Mouse (Mus musculus): ENCODE results near the gene Wnt5a. TPM values are rescaled to one million over a fixed set of nuclear protein-coding genes. Genes with fewer than 3 reads are reported as not detected.

Wnt5a gene
- total RNA-seq, 4 experiments from 2014 or later: 51.7 to 61.5 (median 56.7) TPM

DNA sequence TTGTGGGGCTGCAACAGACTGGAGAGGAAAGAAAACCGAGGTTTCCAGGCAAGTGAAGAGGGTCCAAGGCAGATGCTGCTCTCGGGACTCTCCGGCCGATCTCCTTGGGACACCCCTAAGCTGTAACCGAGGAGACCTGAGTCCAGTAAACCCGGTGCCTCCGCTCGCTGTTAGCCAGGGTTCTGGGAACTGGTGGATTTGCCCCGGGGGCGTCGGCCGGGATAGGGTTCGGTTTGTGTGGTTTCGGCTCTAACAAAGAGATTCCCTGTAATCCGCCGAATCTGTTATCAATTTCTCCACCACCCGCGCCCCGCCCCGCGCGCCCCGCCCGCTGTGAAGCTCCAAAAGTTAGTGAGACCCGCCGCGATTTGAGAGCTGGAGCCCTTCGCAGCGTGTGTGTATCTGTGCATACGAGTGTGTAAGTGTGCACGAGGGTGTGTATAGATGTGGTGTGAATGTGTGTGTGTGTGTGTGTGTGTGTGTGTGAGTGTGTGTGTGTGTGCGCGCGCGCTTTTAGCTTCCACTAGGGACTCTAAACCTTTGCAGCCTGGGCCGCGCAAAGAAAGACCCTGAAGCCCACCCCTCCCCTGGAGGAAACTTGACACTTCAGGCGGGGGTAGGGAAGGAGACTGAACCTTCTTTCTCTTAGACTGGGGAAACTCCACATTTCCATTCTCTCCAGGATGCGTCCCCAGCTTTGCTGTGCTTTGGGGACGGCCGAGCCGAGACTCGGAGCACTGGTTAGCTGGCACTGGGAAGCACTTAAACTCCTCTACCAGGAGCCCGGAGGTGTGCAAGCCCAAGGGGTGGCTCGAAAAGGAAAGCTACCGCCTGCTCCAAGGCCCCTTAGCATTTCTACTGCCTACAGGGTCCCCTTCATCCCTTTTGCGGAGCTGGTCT, 5.1 kb downstream of the Wnt5a start:
- no peak for DNase-seq

DNA sequence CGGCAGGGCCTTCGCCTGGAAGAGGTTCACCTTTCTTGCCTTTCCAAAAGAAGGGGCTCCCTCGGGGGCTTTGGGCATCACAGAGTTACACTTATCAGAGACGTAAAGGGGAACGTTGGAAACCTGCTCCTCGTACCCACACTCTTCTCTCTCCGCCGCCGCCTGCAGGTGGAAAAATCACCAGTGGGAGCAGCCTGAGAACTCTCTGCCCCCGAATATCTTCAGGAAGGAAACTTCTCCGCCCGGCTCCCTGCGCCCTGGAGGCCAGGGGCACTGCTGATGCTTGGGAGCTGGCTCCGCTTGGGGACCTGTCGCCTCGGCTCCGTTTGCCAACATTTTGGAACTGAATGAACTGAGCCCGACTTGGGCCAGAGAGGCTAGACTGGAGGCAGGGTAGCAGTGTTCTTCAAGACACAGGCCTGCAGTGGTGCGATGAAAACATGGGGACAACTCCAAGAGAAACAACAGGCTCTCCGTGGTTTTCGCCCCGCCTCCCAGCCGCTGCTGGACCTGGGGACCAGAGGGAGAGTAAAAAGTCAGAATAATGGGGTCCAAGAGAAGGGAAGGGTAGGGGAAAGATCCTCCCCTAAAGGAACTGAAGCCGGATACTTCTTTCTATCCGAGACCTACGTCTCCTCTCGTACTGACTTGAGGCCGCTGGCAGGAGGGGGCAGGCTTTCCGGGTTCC, 5.9 kb downstream of the Wnt5a start:
- no peak for DNase-seq

GRCm38 (mm10) chr14:28511029-28511651, 6.6 kb downstream of the Wnt5a start:
- DNase-seq: no peak

DNA sequence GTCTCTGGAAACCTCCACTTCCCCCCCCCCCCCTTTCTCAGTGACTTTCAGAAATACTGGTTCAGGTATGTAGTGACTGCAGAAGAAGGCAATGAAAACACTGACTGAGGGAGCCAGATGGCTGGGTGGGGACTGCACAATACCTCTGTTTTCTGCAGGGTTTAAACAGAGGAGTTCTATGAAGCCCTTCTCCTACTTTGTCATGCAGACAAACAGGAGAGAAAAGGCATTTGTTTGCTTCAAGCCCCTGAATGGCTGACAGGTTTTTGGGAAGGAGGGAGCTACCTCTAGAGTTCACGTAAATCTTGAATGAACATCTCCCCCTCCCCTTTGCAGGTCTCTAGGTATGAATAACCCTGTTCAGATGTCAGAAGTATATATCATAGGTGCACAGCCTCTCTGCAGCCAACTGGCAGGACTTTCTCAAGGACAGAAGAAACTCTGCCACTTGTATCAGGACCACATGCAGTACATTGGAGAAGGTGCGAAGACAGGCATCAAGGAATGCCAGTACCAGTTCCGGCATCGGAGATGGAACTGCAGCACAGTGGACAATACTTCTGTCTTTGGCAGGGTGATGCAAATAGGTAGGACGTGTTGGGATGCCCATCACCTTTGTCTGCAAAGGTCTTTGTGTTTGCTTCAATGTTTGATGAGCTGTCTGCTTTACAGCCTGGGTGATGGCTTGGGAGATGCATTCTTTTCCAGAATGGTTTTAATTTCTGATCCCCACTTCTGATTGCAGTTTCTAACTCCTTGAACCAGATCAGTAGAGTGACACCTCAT, 8.4 kb downstream of the Wnt5a start:
- no peak for DNase-seq

DNA sequence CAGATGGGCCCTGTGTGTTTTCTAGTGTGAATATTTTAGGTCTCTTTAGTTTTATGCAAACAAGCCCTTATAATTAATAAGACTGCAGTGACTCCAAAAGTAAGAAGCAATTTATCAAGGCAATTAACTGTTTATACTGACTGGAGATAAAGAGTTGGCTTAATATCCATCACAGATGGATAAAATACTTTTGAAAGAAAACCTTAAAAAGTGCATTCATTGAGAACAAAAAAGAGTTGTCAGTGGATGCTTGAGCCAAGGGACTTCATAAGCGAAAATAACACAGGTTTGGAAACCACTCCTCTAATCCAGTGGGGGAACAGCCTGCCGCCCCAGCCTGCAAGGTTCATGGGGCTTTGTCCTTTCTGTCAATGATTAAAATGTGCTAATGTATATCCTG, 9.6 kb downstream of the Wnt5a start:
- DNase-seq: no peak

- DNase-seq: no peak
Measured at GRCm38 (mm10) chr14:28515331-28515730, 10.8 kb downstream of the Wnt5a start.

DNA sequence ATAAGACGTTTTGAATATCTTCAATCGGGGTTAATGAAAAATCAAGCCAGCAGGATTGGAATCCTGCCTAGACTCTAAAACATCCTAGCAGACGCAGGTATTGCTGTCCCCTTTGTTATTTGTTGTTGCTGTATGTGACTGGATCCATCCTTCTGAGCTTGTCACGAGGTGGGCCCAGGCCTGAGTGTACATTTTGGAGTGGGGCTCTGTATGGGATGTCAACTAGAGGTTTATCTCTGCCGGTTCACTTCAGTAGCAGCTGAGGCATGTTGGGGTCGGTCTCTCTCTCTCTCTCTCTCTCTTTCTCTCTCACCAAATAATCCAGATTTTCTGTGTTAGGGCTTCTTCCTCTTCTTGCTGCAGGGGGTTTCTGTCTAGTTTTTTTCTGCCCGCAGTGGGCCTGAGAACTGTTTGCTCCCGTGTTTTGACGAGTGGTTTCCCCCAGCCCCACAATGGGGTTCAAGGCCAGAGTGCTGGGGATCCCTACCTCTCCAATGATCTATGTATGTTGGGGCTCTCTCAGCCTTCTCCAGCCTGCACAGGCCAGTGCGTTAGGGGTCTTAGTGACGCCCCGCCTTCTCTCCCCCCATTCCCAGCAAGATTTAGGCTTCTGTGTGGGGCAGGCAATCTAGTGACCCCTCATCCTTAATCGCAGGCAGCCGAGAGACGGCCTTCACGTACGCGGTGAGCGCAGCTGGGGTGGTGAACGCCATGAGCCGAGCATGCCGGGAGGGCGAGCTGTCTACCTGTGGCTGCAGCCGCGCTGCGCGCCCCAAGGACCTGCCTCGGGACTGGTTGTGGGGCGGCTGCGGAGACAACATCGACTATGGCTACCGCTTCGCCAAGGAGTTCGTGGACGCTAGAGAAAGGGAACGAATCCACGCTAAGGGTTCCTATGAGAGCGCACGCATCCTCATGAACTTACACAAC, 13.3 kb downstream of the Wnt5a start:
- DNase-seq: no peak

DNA sequence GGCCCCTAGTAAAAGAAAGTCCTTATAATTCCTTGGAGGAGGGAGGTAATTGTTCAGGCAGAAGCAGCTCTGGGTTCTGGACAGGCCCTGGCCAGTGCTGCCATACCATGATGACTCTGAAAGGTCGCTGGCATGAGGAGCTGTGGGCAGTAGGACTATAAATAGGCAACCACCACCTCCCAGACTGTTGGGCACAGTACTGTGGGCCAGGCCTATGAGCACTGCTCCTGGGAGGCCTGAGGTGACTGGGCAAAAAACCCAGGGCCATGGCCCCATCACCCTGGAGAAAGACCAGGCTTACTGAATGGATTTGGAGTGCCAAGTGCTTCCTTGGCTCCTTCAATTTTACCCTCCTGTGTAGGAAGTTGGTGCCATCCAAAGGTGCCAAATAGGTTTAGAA, 16.6 kb downstream of the Wnt5a start:
- DNase-seq: no peak

- DNase-seq: no peak
Measured at GRCm38 (mm10) chr14:28522611-28523010, 18.1 kb downstream of the Wnt5a start.

DNA sequence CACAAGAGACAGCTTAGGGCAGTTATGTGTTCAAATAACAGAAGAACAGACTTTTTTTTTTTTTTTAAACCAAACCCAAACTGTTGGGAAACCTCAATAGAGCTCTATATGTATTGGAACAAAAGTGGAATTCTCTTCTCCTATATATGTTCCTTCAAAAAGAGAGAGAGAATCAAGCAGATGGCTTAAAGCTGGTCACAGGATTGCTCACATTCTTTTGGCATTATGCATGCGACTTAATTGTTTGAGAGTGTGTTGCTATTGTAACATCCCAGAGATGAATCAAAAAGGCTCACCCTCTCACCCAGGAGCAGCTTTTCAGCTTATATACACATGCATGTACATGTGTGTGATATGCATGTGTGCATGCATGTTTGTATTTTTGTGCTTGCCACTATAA, 21.0 kb downstream of the Wnt5a start:
- DNase-seq: no peak

DNA sequence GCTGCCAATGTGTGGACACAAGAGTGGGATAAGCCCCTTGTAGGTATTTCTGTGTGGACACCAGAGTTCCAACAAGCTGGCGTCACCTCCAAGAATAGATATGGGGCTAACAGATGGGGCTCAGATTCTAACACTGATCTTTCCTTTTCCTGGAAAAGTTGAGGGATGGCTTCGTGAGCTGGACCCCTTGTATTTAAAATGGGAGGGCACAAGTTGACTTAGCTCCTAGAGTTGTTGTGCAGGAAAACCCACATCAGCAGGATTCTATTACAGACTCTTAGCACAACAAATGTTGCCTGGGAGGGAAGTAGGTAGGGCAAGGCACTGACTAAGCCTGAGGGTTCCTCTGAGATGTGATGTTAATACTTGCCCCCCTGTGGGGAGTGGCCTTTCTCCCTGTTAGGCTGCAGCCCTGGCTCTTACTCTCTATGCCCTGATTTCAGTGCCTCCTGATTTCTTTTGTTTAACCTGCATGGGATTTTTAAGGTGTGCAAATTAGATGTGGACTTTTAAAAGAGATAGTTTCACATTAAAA, 23.7 kb downstream of the Wnt5a start:
- DNase-seq: no peak

DNA sequence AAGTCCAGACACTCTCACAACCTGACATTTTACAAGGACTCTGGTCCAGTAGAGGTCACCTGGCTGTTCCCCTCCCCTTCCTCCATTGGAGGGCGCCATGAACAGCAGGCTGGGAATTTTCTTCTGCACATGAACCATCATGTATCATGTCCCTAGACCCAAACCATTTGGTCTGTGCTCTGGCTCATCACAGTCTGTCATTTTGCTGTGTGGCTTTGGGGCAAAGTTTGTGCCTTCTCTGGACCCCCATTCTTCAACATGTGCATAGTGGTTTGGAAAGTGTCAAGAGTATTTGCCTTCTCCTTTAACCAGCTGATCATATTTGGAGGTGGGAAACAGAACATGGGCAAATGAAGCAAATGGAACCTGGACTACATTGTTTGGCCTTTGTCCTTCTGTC, 27.0 kb downstream of the Wnt5a start:
- no peak for DNase-seq

DNA sequence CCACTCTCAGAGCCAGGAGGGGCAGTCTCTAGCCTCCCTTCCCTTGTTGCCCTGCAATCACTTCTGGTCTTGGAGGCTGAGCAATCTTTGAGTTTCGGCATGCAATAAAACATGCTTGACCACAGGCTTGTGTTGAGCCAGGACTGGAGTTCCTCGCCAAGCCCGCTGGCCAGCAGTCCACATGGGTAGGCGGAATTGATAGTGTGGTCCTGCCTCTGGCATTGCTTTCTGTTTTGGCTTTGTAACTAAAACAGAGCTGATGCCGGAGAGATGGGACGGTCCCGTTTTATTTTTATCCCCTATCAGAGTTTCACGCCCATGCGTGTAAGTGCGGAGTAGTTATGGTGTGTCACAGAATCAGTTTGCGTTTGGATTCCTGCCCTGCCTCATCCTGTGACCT, 28.4 kb downstream of the Wnt5a start:
- DNase-seq: peak; percentile 14

- DNase-seq: no peak
Measured at GRCm38 (mm10) chr14:28533876-28534275, 29.3 kb downstream of the Wnt5a start.

GRCm38 (mm10) chr14:28535814-28536213, 31.3 kb downstream of the Wnt5a start:
- no peak for DNase-seq

DNA sequence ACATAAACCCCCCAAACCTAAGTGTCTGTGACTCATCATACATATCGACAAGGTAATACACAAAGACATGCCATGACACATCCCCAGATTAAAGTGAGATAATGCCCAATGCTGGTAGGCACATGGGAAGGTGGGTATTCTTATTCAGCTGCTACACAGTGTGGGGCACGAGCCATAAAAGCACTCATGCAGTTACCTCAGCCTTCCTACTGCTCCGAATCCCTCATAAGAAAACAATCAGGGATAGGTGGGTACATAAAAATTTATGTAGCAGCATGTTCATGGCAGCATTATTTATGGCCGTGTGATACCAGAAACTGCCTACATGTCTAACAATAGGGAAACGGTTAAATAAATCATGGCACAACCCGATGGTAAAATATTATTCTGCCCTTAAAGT, 35.0 kb downstream of the Wnt5a start:
- no peak for DNase-seq

DNA sequence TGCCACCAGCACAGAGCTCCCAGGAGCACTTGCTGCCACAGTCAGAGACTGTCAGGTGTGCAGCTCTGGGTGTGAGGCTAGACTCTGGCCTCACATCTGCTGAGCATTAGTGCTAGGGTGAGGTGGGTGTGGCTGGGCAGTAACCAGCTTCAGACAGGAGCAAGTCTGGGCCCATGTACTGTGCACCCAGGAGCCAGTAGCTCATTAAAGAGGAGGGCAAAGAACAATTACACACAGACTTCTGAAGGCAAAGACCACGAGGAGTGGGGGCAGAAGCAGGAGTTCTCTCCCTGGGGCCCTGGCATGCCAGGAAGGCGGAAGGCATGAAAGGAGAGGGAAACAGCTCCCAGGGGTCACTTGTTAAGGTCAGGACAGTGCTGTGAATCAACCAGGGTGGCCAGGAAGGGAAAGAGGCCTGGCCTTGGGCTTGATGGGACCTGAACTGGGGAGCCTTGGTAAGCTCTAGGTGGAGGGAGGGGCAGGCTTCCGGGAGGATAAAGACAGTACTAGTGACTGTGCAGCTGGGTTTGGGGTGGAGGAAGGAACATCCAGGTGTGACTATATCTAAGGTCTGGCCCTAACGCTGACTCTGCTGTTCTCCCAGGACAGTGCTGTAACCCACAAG, 37.7 kb downstream of the Wnt5a start:
- DNase-seq: no peak

GRCm38 (mm10) chr14:28561861-28562260, 57.3 kb downstream of the Wnt5a start:
- DNase-seq: no peak

Data from adrenal gland, adult 8-10 months (tissue).